ENCODE assay signal across 9 mouse cellular contexts in genomic region chr13:46571961-46572647, GRCm38 (mm10).
DNase-seq lines count a peak whose midpoint lies in the region; ATAC-seq and TF ChIP-seq lines count a peak whose summit lies in the region.
"Had no signal": no experiment of that assay in that cellular context is flagged by ENCODE, and none has a peak within 500 bp of the region (broad histone marks: within the 10 kb centered on the region; RNA-seq: fewer than 3 reads in every experiment).

No protein-coding gene starts in this region.

- H3K27me3 ChIP-seq in kidney, postnatal 0 days (ENCODE audit: insufficient read depth, low read length) = no peaks in the 10 kb centered on the region
- H3K27me3 ChIP-seq in hindbrain, embryonic 15.5 days = no peaks in the 10 kb centered on the region
- H3K27me3 ChIP-seq in lung, embryonic 16.5 days (ENCODE audit: control insufficient read depth, insufficient read depth, low read depth, low read length) = no peaks in the 10 kb centered on the region
- no peaks in the 10 kb centered on the region for H3K27me3 ChIP-seq in small intestine, adult 2 months (ENCODE audit: control insufficient read depth, insufficient read depth, low read length)
- H3K27me3 ChIP-seq: neural tube, embryonic 12.5 days had no signal

- no peak for TF ChIP-seq POLR2A in small intestine, adult 2 months (IDR thresholded peaks at IDR 0.05; ENCODE audit: low read depth, low read length)

- H3K4me1 ChIP-seq in kidney, postnatal 0 days (replicated peaks; ENCODE audit: insufficient read depth, low read length) = no peaks in the 10 kb centered on the region
- H3K4me1 ChIP-seq in hindbrain, embryonic 15.5 days (replicated peaks) = peaks cover 24% of the 10 kb centered on the region
- H3K4me1 ChIP-seq in lung, embryonic 16.5 days (replicated peaks; ENCODE audit: control insufficient read depth, insufficient read depth, low read length) = peaks cover 7% of the 10 kb centered on the region
- H3K4me1 ChIP-seq in small intestine, adult 2 months (ENCODE audit: control insufficient read depth, insufficient read depth, insufficient read length, low read length) = no peaks in the 10 kb centered on the region; the same call in 1 of the 2 replicates

- DNase-seq in kidney, postnatal 0 days (ENCODE audit: low spot score) = peak; percentile 30
- DNase-seq in kidney, postnatal 14 days = no peak
- DNase-seq in cerebellum, adult 11-12 months = peak; percentile 84
- DNase-seq in gastrocnemius, adult 2 months = peak; percentile 88

- ATAC-seq in kidney, postnatal 0 days (replicated peaks; ENCODE audit: low FRiP score, low read depth) = no peak
- ATAC-seq in hindbrain, embryonic 15.5 days (ENCODE audit: low FRiP score, low read depth) = no peak
- ATAC-seq in lung, embryonic 16.5 days (ENCODE audit: low read depth) = peak; percentile 82
- ATAC-seq in megakaryocyte progenitor cell, adult 5-6 weeks (replicated peaks; ENCODE audit: poor library complexity) = no peak

- no peak overlapping the region for H3K27ac ChIP-seq in kidney, postnatal 0 days
- H3K27ac ChIP-seq in gastrocnemius, adult 2 months = peak overlapping the region; percentile 96
- no peak overlapping the region for H3K27ac ChIP-seq in hindbrain, embryonic 15.5 days (replicated peaks)
- peak overlapping the region; percentile 0 for H3K27ac ChIP-seq in lung, embryonic 16.5 days (ENCODE audit: low read length)
- peak overlapping the region; percentile 1; the same call in 1 of the 2 replicates for H3K27ac ChIP-seq in small intestine, adult 2 months (ENCODE audit: insufficient read depth, low read depth, low read length)
- H3K27ac ChIP-seq: neural tube, embryonic 12.5 days had no signal

- intact Hi-C loops in gastrocnemius, adult 2 months (cut with DNase I) = loop anchor here (5.0 kb wide), 1 partner anchor 65 kb away; no protein-coding TSS in a partner anchor

- no peak overlapping the region for H3K9ac ChIP-seq in kidney, postnatal 0 days (ENCODE audit: low read depth, low read length)
- no peak overlapping the region for H3K9ac ChIP-seq in hindbrain, embryonic 15.5 days
- H3K9ac ChIP-seq in lung, embryonic 16.5 days (ENCODE audit: low read length) = peak overlapping the region; percentile 25; the same call in 1 of the 2 replicates

- H3K9me3 ChIP-seq in kidney, postnatal 0 days (replicated peaks; ENCODE audit: low read length) = no peaks in the 10 kb centered on the region
- H3K9me3 ChIP-seq in hindbrain, embryonic 15.5 days = no peaks in the 10 kb centered on the region
- no peaks in the 10 kb centered on the region for H3K9me3 ChIP-seq in lung, embryonic 16.5 days (ENCODE audit: control insufficient read depth, low read length)
- H3K9me3 ChIP-seq: neural tube, embryonic 12.5 days had no signal

- WGBS in kidney, postnatal 0 days = 44% methylated on average over 11 of the region's 11 CpGs
- WGBS in hindbrain, embryonic 15.5 days = 52% methylated on average over 11 of the region's 11 CpGs
- 34% methylated on average over 11 of the region's 11 CpGs for WGBS in lung, embryonic 16.5 days
- WGBS in small intestine, adult 2 months = 28% methylated on average over 11 of the region's 11 CpGs

- H3K4me3 ChIP-seq in kidney, postnatal 0 days (replicated peaks; ENCODE audit: low read depth, low read length) = no peak overlapping the region
- peak overlapping the region; percentile 58 for H3K4me3 ChIP-seq in gastrocnemius, adult 2 months
- H3K4me3 ChIP-seq in hindbrain, embryonic 15.5 days = no peak overlapping the region
- H3K4me3 ChIP-seq in lung, embryonic 16.5 days (ENCODE audit: low read length) = peak overlapping the region; percentile 20
- H3K4me3 ChIP-seq in small intestine, adult 2 months (ENCODE audit: low read depth, low read length) = no peak overlapping the region
- H3K4me3 ChIP-seq: neural tube, embryonic 12.5 days had no signal

- no peak for TF ChIP-seq CTCF in kidney, postnatal 0 days (IDR thresholded peaks at IDR 0.05; ENCODE audit: low read depth)
- no peak for TF ChIP-seq CTCF in gastrocnemius, adult 2 months (IDR thresholded peaks at IDR 0.05)
- no peak for TF ChIP-seq CTCF in small intestine, adult 2 months (IDR thresholded peaks at IDR 0.05; ENCODE audit: extremely low read depth, insufficient read length, insufficient replicate concordance, low read depth, low read length)

- no peak overlapping the region; the same call in 1 of the 2 replicates for H3K4me2 ChIP-seq in kidney, postnatal 0 days (ENCODE audit: low read length)
- H3K4me2 ChIP-seq in hindbrain, embryonic 15.5 days = peak overlapping the region; percentile 8; the same call in 1 of the 2 replicates
- H3K4me2 ChIP-seq in lung, embryonic 16.5 days (ENCODE audit: low read depth, low read length) = peak overlapping the region; percentile 51

- H3K36me3 ChIP-seq in kidney, postnatal 0 days (ENCODE audit: insufficient read depth, low read length) = no peaks in the 10 kb centered on the region
- no peaks in the 10 kb centered on the region for H3K36me3 ChIP-seq in hindbrain, embryonic 15.5 days
- no peaks in the 10 kb centered on the region for H3K36me3 ChIP-seq in lung, embryonic 16.5 days (ENCODE audit: control insufficient read depth, insufficient read depth, low read length)
- no peaks in the 10 kb centered on the region for H3K36me3 ChIP-seq in small intestine, adult 2 months (ENCODE audit: control insufficient read depth, insufficient read depth, low read length)
- H3K36me3 ChIP-seq: neural tube, embryonic 12.5 days had no signal

Comparison
In these comparisons a context has a peak if more than half of its experiments do, and no peak if none do; other contexts are left out.
1. H3K27ac ChIP-seq: peak in gastrocnemius, adult 2 months (single experiment), lung, embryonic 16.5 days (single experiment) and small intestine, adult 2 months (single experiment); none in kidney, postnatal 0 days (single experiment) and hindbrain, embryonic 15.5 days (single experiment).
2. H3K4me3 ChIP-seq: peak in gastrocnemius, adult 2 months (single experiment) and lung, embryonic 16.5 days (single experiment); none in kidney, postnatal 0 days (single experiment), hindbrain, embryonic 15.5 days (single experiment) and small intestine, adult 2 months (single experiment).